Mouse (Mus musculus): Measurements from ENCODE around the gene Sytl4.

GRCm38 (mm10) chrX:133898014-133898542 is 83.5 kb downstream of the Sytl4 start, which contains the start of gene Tspan6:
- no peak for TF ChIP-seq CTCF (IDR thresholded peaks at IDR 0.05; ENCODE audit: low read depth, low read length)
- TF ChIP-seq POLR2A (IDR thresholded peaks at IDR 0.05; ENCODE audit: insufficient read depth, low read length), result no peak
- TF ChIP-seq EP300 (IDR thresholded peaks at IDR 0.05; ENCODE audit: insufficient read depth, low read depth, low read length), result no peak
